Mouse (Mus musculus) gastrocnemius, adult 8-10 months (tissue): ENCODE measurements around the gene Neurog1. TPM values are rescaled to one million over a fixed set of nuclear protein-coding genes. Genes with fewer than 3 reads are reported as not detected.

Source experiments
- DNase-seq, 2 experiments: peaks; one replicate each; pipeline ENCODE4 v3.0.0; 2022; ENCODE audit warnings: low spot score in 2 of 2
- total RNA-seq, 4 experiments: library from RNA; stranded (reverse); gene quantifications; 2 replicates each; pipeline ENCODE4 v1.2.4; 2022

The Neurog1 gene
- not detected for total RNA-seq

DNA sequence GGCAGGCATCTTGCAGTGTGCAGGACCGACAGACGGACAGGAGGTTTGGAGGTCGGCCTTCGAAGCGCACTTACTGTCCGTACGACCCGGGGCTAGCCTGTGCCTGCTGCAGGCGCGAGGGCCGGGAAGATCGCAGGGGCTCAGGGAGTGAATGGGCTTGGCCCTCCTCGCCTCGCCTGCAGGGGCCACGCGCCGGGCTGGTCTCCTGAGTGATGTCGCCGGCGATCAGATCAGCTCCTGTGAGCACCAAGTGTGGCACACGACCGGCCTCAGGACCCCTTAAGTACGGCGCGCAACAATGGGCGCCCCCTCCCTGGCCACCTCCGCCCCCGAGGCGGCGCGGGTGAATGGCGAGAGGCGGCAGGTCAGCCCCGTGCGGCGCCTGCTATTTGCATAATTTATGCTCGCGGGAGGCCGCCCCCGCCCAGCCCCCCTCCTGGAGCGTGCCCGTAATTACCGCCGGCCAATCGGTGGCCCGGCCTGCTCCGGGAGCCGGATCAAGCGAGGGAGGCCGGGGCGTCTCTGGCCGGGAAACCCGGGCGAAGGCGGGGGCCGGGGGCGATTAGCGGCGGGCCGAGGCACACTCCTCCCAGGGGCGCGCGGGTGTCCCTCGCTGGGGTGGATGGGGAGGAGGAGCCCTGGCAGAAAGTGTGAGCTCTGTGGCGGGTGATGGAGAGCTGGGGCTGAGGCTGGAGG, at the start of gene Neurog1:
TSS of gene Neurog1 (minus strand) at position 240 of the 696 bp plus-strand sequence.
- DNase-seq: no peak

GRCm38 (mm10) chr13:56299336-56299735, 47.4 kb upstream of the Neurog1 start:
- no peak for DNase-seq

- DNase-seq: no peak
Observed at GRCm38 (mm10) chr13:56296659-56297020, 44.7 kb upstream of the Neurog1 start.

- DNase-seq: peak; percentile 22 to 30
Observed at GRCm38 (mm10) chr13:56295943-56296658, 44.1 kb upstream of the Neurog1 start, which contains the start of gene Cxcl14. Gene Cxcl14, minus strand, starts transcription at chr13:56296551.

DNA sequence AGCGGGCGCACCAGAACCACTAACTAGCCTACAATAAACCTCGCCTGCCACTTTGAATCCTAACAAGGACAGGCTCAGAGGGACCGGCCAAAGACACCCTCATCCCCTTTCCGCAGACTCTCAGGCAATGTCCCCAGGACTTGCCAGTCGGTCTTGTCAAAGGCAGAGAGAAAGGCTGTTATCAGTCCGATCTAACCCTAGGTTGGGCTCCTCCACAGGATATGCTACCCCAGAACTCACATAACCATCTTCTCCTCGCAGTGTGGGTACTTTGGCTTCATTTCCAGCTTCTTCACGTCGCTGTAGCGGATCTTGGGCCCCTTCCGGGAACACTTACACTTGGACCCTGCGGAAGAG, 43.6 kb upstream of the Neurog1 start:
- no peak for DNase-seq

DNA sequence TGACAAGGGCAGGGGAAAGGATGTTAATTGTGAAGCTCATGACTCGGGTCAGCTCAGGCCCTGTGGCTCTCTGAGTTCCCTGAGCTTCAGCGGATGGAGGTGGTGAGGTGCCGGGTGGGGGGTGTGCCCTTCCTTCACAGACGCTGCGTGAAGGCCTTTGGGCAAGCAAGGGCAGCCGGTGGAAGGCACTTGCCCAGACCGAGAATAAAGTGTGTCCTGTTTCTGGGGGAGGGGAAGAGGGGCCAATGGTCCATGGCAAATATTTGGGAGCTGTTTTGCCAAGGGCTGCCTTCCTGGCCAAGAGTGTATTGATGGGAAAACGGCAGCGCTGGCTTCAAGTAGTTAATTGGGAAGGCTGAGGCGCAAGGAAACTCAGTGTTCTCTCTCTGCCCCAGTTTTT, 42.9 kb upstream of the Neurog1 start:
- no peak for DNase-seq

DNA sequence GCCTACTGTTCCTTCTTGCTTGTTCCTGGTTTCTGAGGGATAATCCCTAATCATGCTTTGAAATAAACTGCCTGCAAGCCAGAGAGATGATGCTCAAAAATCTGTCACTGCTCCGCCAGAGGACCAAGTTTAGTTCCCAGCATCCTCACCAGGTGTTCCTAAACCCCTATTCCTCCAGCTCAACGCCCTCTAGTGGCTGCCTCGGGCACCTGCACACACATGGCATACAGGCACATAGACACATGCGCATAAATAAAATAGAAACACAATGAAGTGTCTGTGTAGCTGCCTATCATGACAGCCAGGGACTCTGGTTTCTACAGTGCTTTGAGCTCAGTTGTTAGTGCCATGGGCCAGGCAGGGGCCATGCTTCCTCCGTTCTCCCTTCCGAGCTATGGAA, 38.0 kb upstream of the Neurog1 start:
- no peak for DNase-seq

DNA sequence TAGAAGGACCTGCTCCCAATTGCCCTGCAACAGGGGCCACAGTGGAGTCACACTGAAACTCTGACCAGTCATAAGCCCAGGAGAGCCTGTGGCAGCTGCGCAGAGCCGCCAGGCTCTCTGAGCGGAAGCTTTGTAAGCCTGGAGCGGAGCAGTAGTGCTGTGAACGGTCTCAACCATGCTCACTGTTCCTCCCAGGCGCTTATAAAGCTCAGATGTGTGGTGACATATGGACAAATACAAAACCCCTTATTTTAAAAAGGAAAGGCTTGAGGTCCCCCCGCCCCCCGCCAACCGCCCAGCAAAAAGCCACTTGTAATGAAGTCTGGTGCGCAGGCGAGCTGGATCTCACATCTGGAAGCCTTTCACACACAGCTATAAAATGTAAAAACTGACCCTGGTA, 37.3 kb upstream of the Neurog1 start:
- DNase-seq: no peak

DNA sequence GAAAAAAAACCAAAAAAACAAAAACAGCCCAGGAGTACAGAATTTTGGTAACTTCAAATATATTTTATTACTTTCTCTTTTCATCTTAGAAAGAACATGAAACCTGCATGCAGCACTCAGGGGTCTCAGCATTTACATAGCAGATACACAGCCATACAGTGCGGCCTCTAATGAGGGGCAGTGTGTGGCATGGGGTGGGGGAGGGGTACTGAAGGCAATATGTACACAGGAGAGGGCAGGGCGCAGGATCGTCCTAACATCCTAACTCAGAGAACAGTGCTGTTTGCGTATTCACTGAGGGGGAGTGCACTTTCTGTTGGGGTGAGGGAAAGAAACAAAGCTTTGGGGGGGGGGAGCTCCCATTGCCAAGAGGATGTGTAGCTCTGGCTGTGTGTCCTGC, 36.6 kb upstream of the Neurog1 start:
- no peak for DNase-seq

GRCm38 (mm10) chr13:56287091-56287490, 35.1 kb upstream of the Neurog1 start:
- no peak for DNase-seq

DNA sequence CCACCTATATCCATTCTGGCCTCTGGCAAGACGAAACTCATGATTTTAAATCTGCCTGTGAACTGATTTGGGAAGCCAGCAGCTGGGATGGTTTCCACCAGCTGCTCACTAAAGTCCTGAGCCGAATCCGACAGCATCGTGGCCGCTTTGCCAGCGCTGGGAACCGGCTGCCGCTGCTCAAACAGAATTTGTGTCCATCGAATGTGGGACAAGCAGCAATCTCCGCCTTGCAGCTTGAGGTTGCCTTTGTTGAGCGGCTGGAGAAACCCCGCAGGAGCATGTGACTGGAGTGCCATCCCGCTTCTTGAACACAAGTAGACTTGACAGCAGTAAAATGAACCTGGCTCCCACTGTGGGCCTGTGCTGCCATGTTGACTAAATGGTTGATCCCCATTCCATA, 31.4 kb upstream of the Neurog1 start:
- DNase-seq: no peak

- DNase-seq: no peak
Observed at GRCm38 (mm10) chr13:56280356-56280755, 28.4 kb upstream of the Neurog1 start.

GRCm38 (mm10) chr13:56279439-56279838, 27.5 kb upstream of the Neurog1 start:
- peak; percentile 49 to 67 for DNase-seq

DNA sequence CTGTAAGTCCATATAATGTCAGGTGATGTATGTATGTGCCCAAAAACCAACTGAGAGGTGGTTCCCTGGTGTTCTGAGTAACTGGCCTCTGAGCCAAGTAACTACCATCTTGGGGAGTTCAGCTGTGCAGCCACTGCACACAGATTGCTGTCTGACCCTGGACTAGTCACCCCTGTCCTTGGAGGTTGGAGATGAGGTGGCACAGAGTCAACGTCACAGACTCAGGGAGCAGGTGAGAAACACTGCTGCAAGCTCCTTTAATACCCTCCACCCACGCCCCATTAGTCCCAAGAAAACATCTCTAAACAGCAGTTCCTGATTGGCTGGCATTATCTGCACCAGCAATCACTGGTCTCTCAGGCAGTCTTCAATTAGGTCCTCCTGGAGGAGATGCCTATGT, 23.2 kb upstream of the Neurog1 start:
- no peak for DNase-seq

DNA sequence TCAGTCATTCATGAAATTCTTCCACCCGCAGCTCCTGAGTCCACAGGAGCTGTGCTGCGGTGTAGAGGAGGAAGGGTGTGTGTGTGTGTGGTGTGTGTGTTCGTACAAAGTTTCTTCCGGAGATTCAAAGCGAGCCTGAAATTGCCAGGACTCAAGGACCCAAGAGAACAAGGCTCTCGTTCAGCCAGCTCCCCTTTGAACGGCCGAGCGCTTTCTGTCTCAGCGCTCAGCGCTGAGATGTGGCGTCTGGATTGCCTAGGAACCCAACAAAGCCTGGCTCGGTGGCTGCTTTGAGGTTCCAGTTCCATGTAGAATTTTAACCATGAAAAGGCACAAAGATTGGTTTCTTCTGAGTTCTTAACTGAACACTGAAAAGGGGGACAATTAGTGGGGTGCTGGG, 18.2 kb upstream of the Neurog1 start:
- no peak for DNase-seq

GRCm38 (mm10) chr13:56267396-56267795, 15.4 kb upstream of the Neurog1 start:
- no peak for DNase-seq

- DNase-seq: no peak
Observed at GRCm38 (mm10) chr13:56266435-56266834, 14.5 kb upstream of the Neurog1 start.

GRCm38 (mm10) chr13:56265661-56266060, 13.7 kb upstream of the Neurog1 start:
- DNase-seq: no peak

DNA sequence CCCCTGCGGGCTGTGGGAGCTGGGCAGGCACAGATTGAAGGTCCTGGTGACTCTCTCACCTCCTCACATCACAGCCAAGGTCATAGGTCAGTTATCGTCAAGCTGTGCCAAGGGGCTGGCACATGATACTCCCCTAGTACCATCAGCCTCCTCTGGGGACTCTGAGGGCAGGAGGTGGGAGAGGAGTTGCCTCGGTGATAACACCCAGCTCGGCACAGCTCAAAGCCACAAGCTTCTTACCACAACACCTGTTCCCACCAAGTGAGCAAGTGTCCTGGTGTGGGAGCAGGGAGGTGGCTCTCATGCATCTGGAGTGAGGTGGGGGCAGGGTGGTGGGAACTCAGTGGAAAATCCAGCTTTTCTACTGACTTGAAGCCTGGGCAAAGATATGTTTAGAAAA, 10.3 kb upstream of the Neurog1 start:
- DNase-seq: no peak

GRCm38 (mm10) chr13:56260344-56260780, 8.4 kb upstream of the Neurog1 start:
- DNase-seq: no peak

DNA sequence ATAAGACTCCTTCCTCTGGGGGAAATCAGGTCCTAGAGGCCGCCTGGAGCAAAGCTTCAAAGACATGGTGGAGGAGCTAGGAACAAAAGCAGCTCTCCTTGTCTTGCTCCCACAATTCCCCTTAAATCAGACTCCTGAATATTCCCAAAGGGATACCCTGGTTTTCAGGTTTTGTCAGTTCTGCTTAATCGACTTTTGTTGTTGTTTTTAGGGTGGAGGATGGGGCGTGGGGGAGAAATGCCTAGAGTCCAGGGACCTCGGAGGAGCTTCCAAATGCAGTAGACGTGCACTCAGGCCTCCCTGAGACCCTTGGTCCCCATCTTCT, 7.9 kb upstream of the Neurog1 start:
- no peak for DNase-seq

GRCm38 (mm10) chr13:56259021-56259925, 7.3 kb upstream of the Neurog1 start:
- DNase-seq: no peak
